Comparison of ENCODE assay signal across 8 mouse cellular contexts in the genomic region with DNA sequence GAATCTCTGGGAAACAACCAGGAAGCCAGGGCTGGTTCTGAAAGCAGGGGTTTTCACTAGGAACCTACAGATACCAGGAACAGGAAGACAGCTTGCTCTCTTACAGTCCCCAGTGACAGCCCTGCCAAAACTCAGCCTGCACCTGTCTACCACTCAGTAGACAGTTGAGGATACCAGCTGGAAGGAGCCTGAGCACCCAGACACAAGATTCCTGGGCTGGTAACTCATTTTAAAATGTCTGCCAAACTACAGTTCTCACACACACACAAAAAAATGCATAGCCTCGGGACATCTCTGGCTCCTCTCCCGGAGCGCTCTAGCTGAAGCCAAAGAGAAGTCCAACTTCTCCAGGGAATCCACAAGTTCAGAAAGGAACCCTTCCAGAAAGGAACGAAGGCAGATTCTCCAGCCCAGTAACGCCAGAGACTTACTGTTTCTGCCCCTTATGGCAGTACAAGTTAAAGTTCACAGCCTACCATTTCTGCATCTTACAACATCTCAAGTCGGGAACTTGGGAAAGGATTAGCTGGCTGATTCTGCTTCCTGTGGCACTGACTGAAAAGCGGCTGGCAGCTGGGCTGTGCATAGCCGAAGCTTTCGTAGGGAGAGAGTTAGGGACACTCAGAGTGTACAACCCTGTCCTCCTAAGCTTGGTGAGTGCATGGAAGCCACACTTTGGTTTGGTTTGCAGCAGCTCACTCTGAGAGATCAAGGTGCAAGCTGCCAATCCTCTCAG. TPM values are rescaled to one million over a fixed set of nuclear protein-coding genes. Genes with fewer than 3 reads are reported as not detected.
DNase-seq lines count a peak whose midpoint lies in the region; ATAC-seq and TF ChIP-seq lines count a peak whose summit lies in the region.

No protein-coding gene starts in this region.

- no peak overlapping the region for H3K9ac ChIP-seq in forebrain, embryonic 15.5 days (replicated peaks)

- H3K27ac ChIP-seq in forebrain, embryonic 15.5 days (replicated peaks), result peak overlapping the region; percentile 78

- peak; percentile 92 for ATAC-seq in forebrain, embryonic 15.5 days (replicated peaks)
- ATAC-seq in megakaryocyte progenitor cell, adult 5-6 weeks (replicated peaks; ENCODE audit: poor library complexity), result no peak

- no peaks in the 10 kb centered on the region for H3K36me3 ChIP-seq in forebrain, embryonic 15.5 days
- H3K36me3 ChIP-seq in myocyte (ENCODE audit: control insufficient read depth, insufficient read depth), result no peaks in the 10 kb centered on the region

- peaks cover 86% of the 10 kb centered on the region for H3K79me2 ChIP-seq in myocyte (ENCODE audit: control insufficient read depth, insufficient read depth)

- no peak for TF ChIP-seq POLR2A in myocyte (IDR thresholded peaks at IDR 0.05; ENCODE audit: insufficient read length, low read depth)

- DNase-seq in 3T3-L1 (ENCODE audit: low read depth, low spot score) (peak; percentile 95), NIH3T3 (ENCODE audit: low read depth) (peak; percentile 95)
- peak; percentile 71 for DNase-seq in heart, postnatal 4 days
- DNase-seq in layer of hippocampus, postnatal 25 days (ENCODE audit: extremely low spot score in 1 of 2, low spot score in 1 of 2), result peak; percentile 29 to 35
- DNase-seq in adrenal gland, postnatal 4 days (ENCODE audit: low spot score in 2 of 2), result no peak

- no peak overlapping the region for H3ac ChIP-seq in myocyte (ENCODE audit: control insufficient read depth, insufficient read length)

- no peaks in the 10 kb centered on the region for H3K9me3 ChIP-seq in forebrain, embryonic 15.5 days

- 53% methylated on average over 9 of the region's 9 CpGs for WGBS in forebrain, embryonic 15.5 days

- H3K27me3 ChIP-seq in forebrain, embryonic 15.5 days, result no peaks in the 10 kb centered on the region
- no peaks in the 10 kb centered on the region for H3K27me3 ChIP-seq in myocyte (ENCODE audit: control insufficient read depth, insufficient read depth, insufficient read length)

- no peak overlapping the region for H3K4me3 ChIP-seq in forebrain, embryonic 15.5 days
- H3K4me3 ChIP-seq in myocyte, result no peak overlapping the region

- peak overlapping the region; percentile 21 for H3K4me2 ChIP-seq in forebrain, embryonic 15.5 days (replicated peaks)
- H3K4me2 ChIP-seq in myocyte (ENCODE audit: low read depth), result peak overlapping the region; percentile 56

- H3K4me1 ChIP-seq in forebrain, embryonic 15.5 days, result peaks cover 22% of the 10 kb centered on the region

TF ChIP-seq in myocyte, 11 proteins besides CTCF, POLR2A, EP300 and RAD21:
- TF ChIP-seq MYOD1 (IDR thresholded peaks at IDR 0.05; ENCODE audit: control insufficient read depth in 1 of 3, insufficient read length in 2 of 3, low read depth in 2 of 3) (peak in 2 of 3 experiments; percentile 88 to 90), POLR2AphosphoS2 (IDR thresholded peaks at IDR 0.05; ENCODE audit: insufficient read length, low read depth) (no peak), MYOG (IDR thresholded peaks at IDR 0.05; ENCODE audit: control insufficient read depth in 1 of 3, insufficient read depth in 1 of 3, insufficient read length in 2 of 3, low read depth in 2 of 3) (peak in 2 of 3 experiments; percentile 72 to 81), TCF3 (IDR thresholded peaks at IDR 0.05; ENCODE audit: insufficient read length, low read depth) (peak; percentile 18)

RNA-seq across cellular contexts. Expression of a gene that starts 24.2 kb away (rescaled TPM):
- polyA plus RNA-seq in forebrain, embryonic 15.5 days (2015; fragmentation: Nextera tagmentation; extraction: Ambion mirVana), result 14.5 and 14.7 TPM in 2 replicates
- total RNA-seq in heart, postnatal 4 days (2021), result 100 to 1,000 TPM; 351 to 364 TPM
- 10 to 100 TPM; 30.8 to 31.8 TPM for total RNA-seq in layer of hippocampus, postnatal 25 days (2021)
- polyA plus RNA-seq in myocyte (2012; fragmentation: generic; extraction: Trizol), result 50.9 TPM
- 2.6 and 4.4 TPM in 2 replicates for total RNA-seq in megakaryocyte progenitor cell, adult 5-6 weeks (2015)
- total RNA-seq in megakaryocyte progenitor cell, adult 5-6 weeks (2017), result 2.2 and 2.9 TPM in 2 replicates
- total RNA-seq in adrenal gland, postnatal 4 days (2021), result 100 to 1,000 TPM; 186 to 227 TPM

Comparison
In these comparisons a context has a peak if more than half of its experiments do, and no peak if none do; other contexts are left out.
1. DNase-seq: peak in 3T3-L1 (single experiment), NIH3T3 (single experiment), heart, postnatal 4 days (single experiment) and layer of hippocampus, postnatal 25 days (2 of 2); none in adrenal gland, postnatal 4 days (0 of 2).
2. RNA of a gene that starts 24.2 kb away (total RNA-seq): 351 to 364 TPM in heart, postnatal 4 days, 186 to 227 TPM in adrenal gland, postnatal 4 days and 30.8 to 31.8 TPM in layer of hippocampus, postnatal 25 days; 2.2 to 4.4 TPM in megakaryocyte progenitor cell, adult 5-6 weeks; every median in the first group is over 4 times any median in the second.